Mouse (Mus musculus) cerebellum, adult 8-10 months (tissue): ENCODE results near the gene Zfp277.

Source experiments
- DNase-seq: peaks from one replicate; pipeline ENCODE4 v3.0.0; 2022

Zfp277 gene

DNA sequence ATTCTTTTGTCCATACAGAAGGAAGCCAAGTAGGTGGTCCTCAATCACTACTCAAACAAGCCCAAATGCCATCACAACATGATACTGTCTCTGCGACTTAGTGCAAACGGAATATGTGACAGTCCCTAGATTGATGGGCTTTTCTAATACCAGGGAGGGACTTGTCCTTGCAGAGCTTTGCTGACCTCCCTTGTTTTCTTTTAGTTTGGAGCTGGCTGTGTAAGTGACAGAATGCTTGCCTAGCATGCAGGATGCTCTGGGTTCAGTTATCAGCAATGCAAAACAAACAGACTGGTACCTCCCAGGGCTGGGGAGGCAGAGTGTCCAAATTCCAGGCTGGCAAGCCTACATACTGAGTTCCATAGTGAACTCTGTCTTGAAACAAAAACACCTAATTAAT, 7.7 kb downstream of the Zfp277 start:
- no peak for DNase-seq

DNA sequence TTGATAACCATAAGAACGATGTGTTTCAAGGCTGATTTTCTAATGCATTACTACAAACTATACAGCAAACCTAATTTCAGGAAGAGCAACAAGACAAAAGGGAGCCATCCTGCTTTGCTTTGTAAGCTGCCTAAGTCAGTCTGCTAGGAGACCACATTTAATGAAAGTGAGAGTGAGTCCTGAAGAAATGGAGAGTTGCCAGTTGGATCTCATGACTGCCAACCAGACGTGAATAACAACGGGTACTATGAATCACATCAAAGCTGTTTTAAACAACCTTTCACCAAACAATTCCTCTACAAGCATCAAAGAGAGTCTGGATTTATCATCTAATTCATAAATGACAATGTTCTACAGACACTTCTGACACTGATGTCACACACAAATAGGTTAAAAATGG, 11.6 kb downstream of the Zfp277 start:
- DNase-seq, result no peak

DNA sequence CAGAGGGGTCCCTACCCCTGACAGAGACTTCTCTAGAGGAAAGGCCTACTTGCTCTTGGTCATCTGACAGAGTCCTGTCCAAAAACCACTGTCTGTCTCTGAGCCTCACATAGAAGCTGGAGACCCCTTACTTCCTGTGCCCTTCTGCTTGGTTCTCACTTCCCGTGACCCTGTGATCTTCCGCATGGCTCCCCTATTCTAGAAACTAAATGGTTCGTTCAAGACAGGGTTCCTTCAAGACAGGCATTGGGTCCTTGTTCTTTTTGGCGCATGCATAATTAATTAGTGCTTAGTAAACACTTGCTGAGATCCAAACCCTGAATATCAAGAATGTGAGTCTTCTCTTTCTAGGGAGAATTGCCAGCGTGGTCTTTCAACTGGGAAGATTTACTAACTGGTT, 14.6 kb downstream of the Zfp277 start:
- DNase-seq, result no peak

DNA sequence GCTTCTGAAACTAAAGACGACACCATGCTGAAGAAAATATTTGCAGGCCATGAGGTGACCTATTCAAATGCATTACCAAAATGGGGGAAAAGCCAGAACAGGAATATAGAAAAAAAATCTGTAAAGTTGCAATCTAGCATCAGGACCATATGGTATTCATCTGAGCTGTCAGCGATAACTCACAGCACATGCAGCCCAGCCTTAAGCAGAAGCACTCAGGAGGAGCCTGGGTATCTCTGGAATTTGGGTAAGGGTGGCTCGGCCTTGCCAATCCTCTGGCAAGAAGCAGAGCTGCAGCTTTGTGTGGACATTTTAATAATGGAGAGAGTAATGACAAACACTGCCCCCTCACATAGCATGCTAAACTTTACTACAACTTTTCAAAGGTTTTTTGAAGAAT, 15.7 kb downstream of the Zfp277 start:
- DNase-seq, result no peak

DNA sequence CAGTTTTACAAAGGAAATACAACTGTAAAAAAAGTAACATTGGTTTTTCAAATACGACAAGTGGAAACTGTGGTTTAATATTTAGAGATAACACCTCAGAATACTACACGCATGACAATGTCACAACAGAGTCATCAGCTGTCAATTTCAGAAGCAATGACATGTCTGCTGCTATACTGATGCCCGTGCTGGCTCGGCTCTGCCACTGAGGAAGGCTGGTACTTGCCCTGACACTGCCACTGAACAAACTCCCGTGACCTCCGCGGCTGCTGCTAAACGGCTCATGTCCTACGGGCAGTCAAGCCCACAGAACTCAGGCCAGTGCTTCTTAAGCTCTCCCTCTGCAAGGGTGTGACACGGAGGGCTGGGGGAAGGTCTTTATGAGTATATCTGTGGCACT, 18.1 kb downstream of the Zfp277 start:
- no peak for DNase-seq

DNA sequence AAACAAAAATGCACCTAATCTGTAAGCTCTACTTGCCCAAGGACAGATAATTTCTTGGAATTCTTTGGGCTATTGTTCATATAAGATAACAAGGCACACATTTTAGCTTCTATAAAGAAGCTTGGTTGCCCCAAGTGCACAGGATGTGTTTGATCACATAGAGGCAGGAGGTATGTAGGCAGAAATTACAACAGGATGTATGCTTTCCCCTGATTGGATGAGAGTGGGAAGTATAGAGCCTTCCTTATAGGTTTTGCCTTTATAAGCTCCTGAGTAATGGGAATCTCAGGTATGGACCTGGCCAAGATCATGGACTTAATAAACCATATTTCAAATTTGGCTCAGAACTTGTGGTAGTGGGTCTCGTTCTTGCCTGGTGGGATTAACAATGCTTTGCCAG, 20.7 kb downstream of the Zfp277 start:
- no peak for DNase-seq

DNA sequence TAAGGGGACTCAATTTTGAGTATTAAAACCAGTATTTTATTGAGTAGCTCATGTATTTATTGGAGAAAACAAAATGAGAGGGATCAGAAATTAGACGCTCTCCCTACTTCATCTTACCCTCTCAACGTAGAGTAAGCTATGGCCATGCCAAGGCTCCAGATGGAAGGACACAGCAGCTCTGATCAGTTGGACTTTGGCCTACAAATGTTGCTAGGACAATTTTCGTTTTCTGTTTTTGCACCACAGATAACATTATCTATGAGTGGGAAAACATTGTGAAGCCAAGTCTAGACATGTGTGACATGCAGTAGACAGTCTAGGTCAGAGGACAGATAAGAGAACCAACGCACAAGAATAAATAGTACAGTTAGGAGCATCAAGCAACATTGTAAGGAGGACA, 28.4 kb downstream of the Zfp277 start:
- DNase-seq, result no peak

DNA sequence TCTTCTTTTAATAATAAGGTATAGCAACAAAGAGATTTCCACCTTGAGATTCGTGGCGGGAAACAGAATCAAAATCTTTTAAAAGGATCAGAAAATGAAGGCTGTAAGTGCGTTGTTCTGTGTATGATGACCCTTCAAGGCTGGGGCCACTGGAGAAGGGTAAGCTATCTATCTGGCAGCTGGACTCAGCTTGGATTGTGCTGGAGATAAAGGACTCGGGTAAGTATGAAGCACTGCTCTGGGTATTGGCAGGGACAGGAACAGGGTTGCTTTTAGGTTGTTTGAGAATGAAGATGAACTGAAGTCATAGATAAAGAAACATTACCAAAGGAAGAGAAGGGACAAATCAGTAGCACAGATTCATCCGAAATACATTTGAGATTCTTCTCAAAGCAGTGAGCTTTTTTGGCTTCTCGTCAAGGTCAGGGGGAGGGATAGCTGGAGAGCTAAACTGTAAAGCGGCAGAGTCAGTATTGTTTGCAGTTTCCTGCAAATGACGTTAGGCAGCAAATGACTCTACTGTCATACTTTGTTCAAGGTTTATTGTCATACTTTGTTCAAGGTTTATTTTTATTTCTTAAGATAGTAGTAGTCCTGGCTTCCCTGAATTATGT, 30.3 kb downstream of the Zfp277 start:
- no peak for DNase-seq

DNA sequence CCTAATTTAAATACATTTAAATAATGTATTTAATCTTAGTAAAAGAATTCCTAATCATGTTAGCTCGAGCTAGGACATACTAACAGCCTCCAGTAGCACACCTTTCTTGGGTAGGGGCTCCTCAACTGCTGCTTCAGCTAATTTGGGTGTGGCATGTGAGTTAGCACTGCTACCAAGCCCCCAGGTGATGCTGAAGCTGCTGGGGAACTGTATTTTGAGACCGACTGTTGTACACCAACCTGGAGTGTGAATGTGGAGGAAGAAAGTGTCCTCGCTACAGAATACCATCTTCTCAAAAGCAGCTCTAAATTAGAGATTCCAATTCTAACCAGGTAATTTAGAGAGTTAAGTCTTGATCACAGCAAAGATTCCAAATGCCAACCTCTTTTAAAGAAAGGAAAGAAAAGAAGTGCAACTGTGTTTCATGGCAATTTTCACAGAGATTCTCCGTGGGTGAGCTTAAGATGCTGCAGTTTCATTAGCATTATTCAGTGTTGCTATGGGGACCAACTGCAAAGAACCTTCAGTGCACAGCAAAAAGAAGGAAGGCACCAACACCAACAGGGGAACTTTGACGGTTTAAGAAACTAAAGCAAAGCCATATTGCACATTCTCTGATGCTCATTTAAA, 30.9 kb downstream of the Zfp277 start:
- no peak for DNase-seq

DNA sequence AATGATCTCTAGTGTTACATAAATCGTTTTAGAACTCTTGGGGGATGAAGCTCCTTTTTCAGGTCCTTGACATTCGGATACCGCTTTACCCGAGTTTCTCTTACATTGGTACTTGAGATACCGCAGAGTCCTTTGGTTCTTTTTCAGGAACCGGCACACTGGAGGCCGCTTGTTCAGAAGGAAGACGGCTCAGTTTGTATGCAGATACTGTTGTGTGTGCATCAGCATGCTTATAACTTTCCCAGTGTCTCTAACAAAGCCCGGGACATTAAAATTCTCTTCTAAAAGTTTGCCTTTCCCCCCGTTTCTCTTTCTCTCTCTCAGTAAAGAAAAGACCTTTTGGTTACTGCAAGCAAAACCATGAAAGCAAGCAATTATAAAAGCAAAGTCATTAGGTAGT, 45.9 kb downstream of the Zfp277 start:
- DNase-seq, result no peak

DNA sequence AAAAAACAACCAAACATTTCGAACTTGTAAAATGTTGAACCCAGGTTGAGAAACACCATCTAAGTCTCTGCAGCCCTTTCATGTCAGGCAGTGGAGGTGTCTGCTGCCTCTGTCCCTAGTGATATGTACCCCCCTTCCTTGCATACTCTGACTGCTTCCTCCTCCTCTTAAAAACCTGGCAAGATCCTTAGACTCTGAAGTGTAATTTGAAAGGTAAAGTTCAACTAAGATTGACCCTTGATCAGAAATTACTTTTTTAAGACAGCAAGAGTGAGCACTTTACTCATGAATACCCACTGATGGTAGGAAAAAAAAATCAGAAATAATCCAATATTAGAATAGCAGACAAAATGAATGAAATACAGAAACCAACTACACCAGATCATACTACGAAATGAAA, 46.3 kb downstream of the Zfp277 start:
- DNase-seq, result no peak

DNA sequence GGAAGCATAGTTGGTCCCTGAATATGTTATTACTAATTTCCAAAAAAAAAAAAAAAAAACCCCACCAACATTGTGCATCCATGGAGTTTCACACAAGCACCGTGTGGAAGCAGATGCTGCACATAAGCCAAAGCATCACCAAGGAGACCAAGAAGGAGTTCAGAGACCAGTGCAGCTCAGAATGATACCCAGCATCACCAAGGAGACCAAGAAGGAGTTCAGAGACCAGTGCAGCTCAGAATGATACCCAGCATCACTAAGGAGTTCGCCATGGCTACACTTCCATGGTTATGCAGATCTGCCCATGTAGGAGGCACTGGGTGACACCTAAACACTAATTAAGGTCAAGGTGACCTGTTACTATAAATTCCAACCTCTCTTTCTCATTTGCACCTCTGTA, 46.8 kb downstream of the Zfp277 start:
- DNase-seq, result no peak

DNA sequence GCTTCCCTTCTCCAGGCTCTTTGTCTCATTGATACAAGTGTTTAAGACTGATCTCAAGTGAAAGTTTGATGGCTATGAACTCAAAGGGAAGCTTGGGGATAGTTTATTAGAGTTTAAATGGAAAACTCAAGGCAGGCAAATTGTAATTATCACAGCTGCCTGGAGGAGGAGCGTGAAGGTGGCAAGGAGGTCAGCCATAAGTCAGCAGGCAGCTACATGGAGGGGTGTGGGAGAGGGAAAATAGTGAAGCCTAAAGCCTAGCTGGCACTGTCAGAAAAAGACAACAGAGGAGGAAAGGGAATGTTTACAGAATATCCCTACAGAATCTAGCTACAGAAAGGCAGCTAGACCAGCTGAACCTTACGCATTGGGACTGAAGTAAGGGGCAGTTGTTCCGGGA, 52.8 kb downstream of the Zfp277 start:
- DNase-seq, result no peak

DNA sequence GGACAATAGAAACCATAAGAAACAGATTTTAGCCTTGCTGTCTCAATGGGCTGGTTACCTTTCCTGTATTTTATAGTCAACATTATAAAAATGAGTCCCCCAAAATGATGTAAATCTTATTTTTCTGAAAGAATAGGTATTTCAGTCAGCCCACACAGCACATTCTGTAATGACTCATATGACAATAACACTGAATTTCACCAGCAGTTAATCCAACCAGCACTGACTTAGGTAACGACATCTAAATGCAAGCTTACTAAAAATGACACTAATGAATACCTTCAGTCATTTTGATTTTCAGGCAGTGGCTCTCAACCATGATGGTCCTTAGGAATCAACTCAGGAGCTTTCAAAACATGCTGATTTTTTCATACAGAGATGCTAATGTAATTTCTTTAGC, 54.4 kb downstream of the Zfp277 start:
- no peak for DNase-seq

DNA sequence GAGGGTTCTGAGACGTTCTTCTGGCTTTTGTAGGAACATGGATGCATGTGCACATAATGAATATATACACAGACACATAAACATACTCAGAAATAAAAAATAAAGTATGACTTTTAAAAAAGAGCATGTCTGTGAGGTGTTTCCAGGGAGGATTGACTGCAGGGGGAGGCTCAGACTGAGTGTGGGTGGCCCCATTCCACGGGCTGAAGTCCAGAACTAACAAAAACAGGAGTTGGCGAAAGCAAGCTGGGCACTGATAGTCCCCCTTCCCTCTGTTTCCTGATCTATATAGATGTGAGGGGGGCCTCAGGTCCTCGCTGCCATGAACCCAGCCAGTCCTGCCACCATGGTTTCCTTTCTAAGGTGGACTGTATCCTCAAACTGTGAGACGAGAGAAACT, 57.9 kb downstream of the Zfp277 start:
- DNase-seq, result no peak

DNA sequence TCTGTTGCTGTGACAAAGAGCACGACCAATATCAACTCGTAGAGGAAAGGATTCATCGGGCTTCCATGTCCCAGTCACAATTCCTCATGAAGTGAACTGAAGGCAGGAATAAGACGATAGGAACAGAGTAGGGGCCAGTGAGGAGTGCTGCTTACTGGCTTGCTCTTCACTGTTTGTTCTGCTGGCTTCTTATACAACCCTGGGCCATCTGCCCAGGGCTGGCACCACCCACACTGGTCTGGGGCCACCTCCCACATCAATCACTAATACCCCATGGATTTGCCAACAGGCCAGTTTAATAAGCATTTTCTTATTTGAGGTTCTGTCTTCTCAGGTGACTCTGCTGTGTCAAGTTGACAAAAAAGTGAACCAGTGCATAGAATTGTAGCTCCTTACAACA, 60.4 kb downstream of the Zfp277 start:
- no peak for DNase-seq

DNA sequence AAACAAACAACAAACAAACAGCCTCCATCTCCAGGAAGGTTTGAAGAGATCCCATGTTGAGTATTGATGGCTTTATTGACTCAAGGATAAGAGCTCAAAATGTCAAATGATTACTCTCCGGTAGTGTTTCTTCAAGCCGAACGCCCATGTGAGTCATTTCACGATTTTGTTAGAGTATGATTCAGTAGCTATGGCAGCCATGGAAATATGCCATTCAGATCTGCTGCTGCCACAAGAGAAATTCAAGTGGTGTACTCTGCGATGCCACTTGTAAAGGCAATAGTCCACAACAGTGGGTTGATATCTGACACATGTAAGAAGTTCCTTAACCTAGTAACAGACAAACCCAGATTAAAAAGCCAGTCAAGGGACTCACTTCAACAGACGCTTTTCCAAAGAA, 62.0 kb downstream of the Zfp277 start:
- DNase-seq, result no peak

DNA sequence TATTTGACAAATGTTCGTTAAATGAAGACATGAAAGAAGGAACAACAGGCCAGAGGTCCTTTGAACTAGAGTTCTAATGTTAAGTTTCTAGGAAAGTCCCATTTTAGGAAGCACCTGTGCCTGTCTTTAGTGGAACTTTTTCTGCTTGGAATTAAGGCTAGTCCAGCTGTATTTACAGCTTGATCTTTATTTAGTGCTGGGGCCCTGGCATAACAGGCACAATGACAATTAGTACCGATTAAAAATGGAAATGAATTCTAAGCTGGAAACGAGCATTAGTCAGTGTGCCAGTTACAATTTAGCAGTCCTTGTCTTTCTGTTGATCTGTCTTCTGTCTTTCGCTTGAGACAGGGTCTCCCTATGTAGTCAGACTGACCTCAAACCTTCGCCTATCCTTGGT, 63.2 kb downstream of the Zfp277 start:
- no peak for DNase-seq

DNA sequence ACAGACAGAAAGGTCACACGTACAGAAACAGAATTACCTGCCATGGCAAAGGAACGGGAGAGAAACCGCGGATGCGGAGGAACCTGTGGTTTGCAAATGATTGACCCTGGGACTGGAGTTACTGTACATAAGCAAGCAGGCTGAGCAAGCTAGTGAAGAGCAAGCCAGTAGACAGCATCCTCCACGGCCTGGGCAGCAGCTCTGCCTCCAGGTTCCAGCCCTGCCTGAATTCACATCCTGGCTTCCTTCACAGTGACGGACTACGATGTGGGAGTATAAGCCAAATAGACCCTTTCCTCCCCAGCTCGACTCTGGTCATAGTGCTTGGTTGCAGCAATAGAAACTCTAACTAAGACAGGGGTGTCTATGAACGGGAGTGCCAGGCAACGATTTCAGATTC, 63.9 kb downstream of the Zfp277 start:
- no peak for DNase-seq

DNA sequence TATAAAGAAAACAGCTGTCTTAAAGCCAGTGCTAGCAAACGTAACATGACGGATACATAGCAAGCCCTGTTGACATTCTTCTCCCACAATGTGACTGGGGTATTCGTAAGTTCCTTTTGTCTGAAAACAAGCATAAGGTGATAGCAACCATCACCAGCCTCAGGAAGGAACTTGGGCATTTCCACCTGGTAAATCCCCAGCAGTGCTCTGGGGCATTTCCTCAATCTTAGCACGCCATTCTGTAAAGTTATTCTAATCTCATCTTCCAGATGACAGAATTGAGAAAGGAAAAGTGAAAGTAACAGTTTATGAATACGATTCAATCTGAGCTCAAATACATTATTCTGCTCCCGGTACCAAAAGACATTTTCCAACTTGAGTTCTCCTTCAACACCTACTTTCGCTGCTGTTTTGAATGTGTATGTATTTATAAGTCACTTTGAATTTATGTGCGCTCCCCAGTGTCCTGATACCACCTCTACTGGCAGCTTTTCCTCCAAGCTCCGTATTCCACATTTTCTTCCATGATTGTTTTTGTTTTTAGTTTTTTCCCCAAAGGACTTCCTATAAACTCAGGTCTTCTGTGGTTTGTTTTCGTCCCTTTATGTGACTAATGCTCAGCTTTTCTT, 64.4 kb downstream of the Zfp277 start:
- no peak for DNase-seq

DNA sequence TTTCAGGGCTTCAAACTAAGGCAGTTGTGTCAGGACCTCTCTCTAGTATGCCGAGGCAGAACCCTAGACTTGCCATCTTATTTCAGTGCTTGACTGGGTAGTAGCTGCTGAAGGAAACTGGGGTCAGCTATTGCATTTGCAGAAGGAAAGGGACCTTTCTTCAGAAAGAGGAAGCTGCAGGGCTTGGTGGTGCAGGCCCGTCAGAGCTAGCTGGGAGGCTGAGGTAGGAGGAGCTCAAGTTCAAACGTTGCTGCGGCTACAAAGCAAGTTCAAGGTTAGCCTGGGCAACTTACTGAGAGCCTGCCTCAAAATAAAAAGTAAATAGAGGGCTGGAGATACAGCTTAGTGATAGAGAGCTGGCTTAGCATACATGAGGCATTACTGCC, 66.2 kb downstream of the Zfp277 start:
- no peak for DNase-seq

DNA sequence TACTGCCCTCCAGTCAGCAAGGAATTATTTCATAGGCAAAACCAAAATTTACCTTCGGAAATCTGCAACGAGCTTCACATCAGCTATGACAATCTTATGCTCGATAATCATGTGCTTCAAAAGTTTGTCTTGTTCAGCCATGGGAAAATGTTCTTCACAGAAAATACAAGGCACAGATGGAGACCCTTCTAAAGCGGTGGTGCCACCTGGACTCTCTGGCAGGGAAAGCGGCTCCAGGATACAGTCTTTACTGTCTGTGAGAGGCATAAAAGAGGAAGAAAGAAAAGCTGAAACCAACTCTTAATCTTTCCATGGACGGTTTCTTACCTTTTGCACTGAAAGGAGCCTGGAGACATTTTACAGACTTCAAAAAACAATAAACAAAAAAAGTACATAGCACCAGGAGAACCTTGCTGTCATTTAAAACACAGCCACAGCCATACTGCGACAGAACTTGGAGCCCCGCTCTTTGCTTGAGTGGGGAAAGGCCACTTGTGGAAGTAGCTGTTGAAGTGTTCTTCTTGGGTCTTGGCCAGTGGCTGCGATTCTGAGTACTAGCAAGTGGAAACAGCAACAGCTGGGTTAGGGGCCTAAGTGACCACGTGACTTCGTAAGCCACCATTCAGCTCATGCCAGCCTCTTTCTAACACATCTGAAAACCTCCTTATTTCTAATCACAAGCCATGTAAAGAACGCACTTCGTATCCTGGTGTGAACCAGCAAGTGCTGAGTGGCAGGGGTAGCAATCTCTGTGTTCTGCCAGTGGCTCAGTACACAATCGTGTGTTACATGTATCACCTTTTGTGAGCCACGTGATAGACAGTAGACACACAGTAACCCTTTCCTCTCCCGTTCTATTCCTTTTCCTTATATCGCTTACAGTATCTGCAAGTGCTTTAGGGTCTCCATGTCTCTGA, 66.8 kb downstream of the Zfp277 start:
- peak; percentile 14 for DNase-seq

DNA sequence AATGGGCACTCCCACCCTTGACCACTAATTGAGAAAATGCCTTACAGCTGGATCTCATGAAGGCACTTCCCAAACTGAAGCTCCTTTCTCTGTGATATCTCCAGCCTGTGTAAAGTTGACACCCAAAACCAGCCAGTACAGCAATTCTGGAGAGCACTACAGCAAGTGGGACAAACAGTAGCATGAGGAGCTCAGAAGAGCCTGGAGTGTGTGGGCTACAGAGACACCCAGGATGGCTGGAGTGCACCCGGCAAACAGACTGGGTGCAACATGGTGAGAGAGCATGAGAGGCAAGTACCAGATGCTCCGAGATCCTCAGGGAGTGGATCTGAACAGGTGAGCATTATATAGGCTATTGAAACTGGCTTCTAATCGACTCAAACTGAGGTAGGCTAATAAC, 93.8 kb downstream of the Zfp277 start:
- no peak for DNase-seq

DNA sequence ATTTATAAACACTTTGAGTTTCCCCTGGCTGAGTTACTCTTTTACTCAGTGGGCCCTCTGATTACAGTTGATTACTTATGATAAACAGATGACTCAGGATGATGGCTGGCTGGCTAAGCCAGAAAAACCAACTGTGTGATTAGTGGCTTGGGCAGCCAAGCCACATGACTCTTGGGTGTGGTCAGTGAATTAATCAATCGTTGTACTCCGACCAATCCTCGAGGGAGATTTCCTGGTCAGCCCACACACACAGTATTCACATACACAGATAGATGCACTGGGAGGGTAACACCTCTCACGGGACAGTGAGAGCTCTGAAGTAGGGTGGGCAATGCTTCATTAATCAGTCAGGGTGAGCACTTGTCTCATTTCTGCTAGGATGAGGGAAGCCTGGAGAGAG, 97.5 kb downstream of the Zfp277 start:
- DNase-seq, result no peak
